Mouse (Mus musculus): ENCODE measurements at regions not wholly inside any gene's neighbourhood (a gene's known extent, or its start where the extent isn't known, plus 50 kb on each side); places are given as distances from the start of the nearest gene placed in this dataset.

DNA sequence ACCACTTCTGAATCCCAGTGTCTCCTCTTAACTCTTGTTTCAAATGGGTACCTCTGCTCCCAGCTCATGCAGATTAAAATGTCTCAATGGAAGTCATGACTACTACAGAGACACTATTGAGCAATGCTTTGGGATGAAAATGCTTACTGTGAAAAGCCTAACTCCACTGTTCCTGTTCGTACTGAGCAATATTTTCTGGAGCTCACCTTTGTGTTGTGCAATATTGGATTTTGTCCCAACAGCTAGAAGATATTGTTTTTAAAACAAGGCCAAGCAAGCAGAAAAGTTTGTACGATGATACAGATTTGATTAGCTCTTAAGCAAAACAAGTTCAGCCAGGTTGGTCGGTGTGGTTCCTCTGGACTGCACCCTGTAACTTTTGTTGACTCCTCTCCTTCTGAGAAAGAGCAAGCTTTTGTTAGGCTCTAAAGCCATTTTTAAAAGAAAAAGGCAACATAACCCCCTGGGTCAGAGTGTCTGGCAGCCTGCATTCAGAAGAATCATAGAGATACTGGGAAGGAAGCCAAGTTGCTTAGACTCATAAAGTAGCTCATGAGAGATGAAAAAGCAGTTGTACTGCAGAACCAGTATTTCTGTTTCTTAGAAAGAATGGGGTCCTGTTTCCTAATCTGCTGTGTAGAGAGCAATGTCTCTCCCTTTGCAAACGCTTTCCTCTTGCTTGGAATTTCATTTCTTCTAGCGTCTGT, 302.4 kb upstream of the Dach1 start:
- Histone ChIP-seq H3K36me3 (ENCODE audit: control insufficient read depth, insufficient read depth) (no peaks in the 10 kb centered on the region), H3K4me3 (ENCODE audit: low read depth, low read length) (no peak overlapping the region), H3K4me2 (ENCODE audit: low read depth, low read length) (no peak overlapping the region), H3K9ac (ENCODE audit: low read depth, low read length) (no peak overlapping the region), H3K4me1 (ENCODE audit: control insufficient read depth, low read depth, low read length) (no peaks in the 10 kb centered on the region), H3K9me3 (replicated peaks; ENCODE audit: control insufficient read depth, low read length) (no peaks in the 10 kb centered on the region), H3K27me3 (ENCODE audit: control insufficient read depth, insufficient read depth, low read depth, low read length) (no peaks in the 10 kb centered on the region), H3K27ac (ENCODE audit: low read length) (no peak overlapping the region)
- 54% methylated on average over 5 of the region's 5 CpGs for WGBS (ENCODE audit: insufficient replicate concordance)
- ATAC-seq (ENCODE audit: low read depth) = no peak

DNA sequence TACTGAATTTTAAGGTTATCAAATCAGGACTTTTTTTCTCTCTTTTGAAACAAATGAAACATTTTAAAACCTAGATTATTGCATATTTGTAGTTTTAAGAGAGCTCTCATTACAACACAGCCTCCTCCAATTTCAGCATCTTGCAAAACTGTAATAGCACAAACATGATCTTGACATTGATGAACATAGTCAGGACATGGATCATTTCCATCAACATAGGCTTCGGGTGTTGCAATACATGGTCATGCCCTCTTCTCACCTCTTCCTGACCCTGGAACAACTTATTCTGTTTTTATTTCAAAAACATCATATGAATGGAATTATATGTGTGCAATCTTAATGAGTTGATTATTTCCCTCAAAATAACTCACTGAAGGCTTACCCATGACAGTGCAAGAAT, 284.9 kb upstream of the Dach1 start:
- 58% methylated on average over 1 of the region's 1 CpGs for WGBS (ENCODE audit: insufficient replicate concordance)

DNA sequence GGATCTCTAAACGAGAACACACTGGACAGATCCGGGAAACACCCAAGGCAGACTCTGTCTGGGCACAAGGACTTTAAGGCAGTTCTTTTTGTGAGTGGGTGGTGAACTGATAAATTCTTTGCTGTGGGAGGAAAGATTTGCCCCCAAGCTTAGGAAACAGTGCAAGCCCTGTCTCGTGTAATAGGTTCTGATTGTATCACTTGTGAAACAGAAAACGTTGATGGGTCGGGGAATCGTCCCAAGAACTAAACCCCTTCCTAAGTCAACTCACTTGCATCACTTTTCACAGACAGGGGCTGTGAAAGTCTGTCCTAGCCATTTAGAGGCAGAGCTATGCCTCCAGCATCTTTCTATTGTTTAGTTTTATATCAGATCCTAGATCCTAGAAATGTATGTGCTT, 282.6 kb upstream of the Dach1 start:
- Histone ChIP-seq H3K9ac (ENCODE audit: low read depth, low read length) (no peak overlapping the region), H3K27me3 (ENCODE audit: control insufficient read depth, insufficient read depth, low read depth, low read length) (no peaks in the 10 kb centered on the region), H3K4me3 (ENCODE audit: low read depth, low read length) (no peak overlapping the region), H3K27ac (ENCODE audit: low read length) (no peak overlapping the region), H3K9me3 (replicated peaks; ENCODE audit: control insufficient read depth, low read length) (no peaks in the 10 kb centered on the region), H3K4me1 (ENCODE audit: control insufficient read depth, low read depth, low read length) (no peaks in the 10 kb centered on the region), H3K4me2 (ENCODE audit: low read depth, low read length) (no peak overlapping the region), H3K36me3 (ENCODE audit: control insufficient read depth, insufficient read depth) (no peaks in the 10 kb centered on the region)
- WGBS (ENCODE audit: insufficient replicate concordance) = 56% methylated on average over 6 of the region's 6 CpGs
- no peak for ATAC-seq (ENCODE audit: low read depth)

More for the DNA sequence above, 284.9 kb upstream of the Dach1 start:
- Histone ChIP-seq H3K4me2 (ENCODE audit: low read depth, low read length) (no peak overlapping the region), H3K27me3 (ENCODE audit: control insufficient read depth, insufficient read depth, low read depth, low read length) (no peaks in the 10 kb centered on the region), H3K27ac (ENCODE audit: low read length) (no peak overlapping the region), H3K4me3 (ENCODE audit: low read depth, low read length) (no peak overlapping the region), H3K9ac (ENCODE audit: low read depth, low read length) (no peak overlapping the region), H3K9me3 (replicated peaks; ENCODE audit: control insufficient read depth, low read length) (no peaks in the 10 kb centered on the region), H3K4me1 (ENCODE audit: control insufficient read depth, low read depth, low read length) (no peaks in the 10 kb centered on the region), H3K36me3 (ENCODE audit: control insufficient read depth, insufficient read depth) (no peaks in the 10 kb centered on the region)
- no peak for ATAC-seq (ENCODE audit: low read depth)

DNA sequence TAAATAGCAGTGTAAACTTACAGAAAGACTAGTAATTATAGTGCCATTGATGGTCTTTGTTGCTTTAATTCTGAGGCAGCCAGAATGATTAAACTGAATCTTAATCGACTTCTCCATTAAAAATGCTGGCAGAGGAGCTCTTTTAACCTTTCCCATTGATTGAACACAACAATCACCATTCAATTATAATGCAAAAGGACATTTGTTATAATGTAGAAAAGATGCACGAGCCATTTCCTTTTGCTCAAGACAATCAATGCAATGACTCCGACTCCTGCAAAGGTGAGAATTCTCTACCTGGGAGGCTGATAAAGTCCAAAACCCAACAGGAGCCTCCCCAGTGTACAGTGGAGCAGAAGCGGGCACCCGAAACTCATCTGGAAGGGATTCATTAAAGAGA, 280.0 kb upstream of the Dach1 start:
- Histone ChIP-seq H3K9me3 (replicated peaks; ENCODE audit: control insufficient read depth, low read length) (no peaks in the 10 kb centered on the region), H3K27ac (ENCODE audit: low read length) (no peak overlapping the region), H3K9ac (ENCODE audit: low read depth, low read length) (no peak overlapping the region), H3K4me1 (ENCODE audit: control insufficient read depth, low read depth, low read length) (no peaks in the 10 kb centered on the region), H3K27me3 (ENCODE audit: control insufficient read depth, insufficient read depth, low read depth, low read length) (no peaks in the 10 kb centered on the region), H3K36me3 (ENCODE audit: control insufficient read depth, insufficient read depth) (no peaks in the 10 kb centered on the region), H3K4me2 (ENCODE audit: low read depth, low read length) (no peak overlapping the region), H3K4me3 (ENCODE audit: low read depth, low read length) (no peak overlapping the region)
- ATAC-seq (ENCODE audit: low read depth) = no peak
- WGBS (ENCODE audit: insufficient replicate concordance) = 66% methylated on average over 5 of the region's 5 CpGs

DNA sequence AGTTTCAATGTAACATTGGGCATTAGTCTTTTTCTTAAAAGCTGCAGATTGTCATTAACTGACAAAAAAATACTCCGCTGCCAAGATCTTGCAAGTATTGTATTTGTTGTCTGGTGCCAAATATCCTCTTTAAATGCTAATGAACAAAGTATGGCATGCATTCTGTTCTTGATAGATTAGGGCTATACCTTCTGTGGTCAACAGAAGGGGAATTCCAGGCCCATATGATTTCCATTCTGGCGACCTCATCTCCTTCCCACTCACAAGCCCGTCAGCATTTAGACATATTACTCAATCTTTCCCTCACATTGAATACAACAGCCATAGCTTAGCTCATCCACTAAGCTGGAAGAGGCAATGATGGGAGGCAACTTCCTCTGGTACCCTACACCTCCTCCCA, 272.8 kb upstream of the Dach1 start:
- no peak for ATAC-seq (ENCODE audit: low read depth)
- H3K27me3 ChIP-seq (ENCODE audit: control insufficient read depth, insufficient read depth, low read depth, low read length) = no peaks in the 10 kb centered on the region
- H3K9ac ChIP-seq (ENCODE audit: low read depth, low read length) = no peak overlapping the region
- no peak overlapping the region for H3K4me2 ChIP-seq (ENCODE audit: low read depth, low read length)
- H3K27ac ChIP-seq (ENCODE audit: low read length) = no peak overlapping the region
- H3K9me3 ChIP-seq (replicated peaks; ENCODE audit: control insufficient read depth, low read length) = no peaks in the 10 kb centered on the region
- H3K36me3 ChIP-seq (ENCODE audit: control insufficient read depth, insufficient read depth) = no peaks in the 10 kb centered on the region
- H3K4me1 ChIP-seq (ENCODE audit: control insufficient read depth, low read depth, low read length) = no peaks in the 10 kb centered on the region
- 66% methylated on average over 3 of the region's 3 CpGs for WGBS (ENCODE audit: insufficient replicate concordance)
- no peak overlapping the region for H3K4me3 ChIP-seq (ENCODE audit: low read depth, low read length)

DNA sequence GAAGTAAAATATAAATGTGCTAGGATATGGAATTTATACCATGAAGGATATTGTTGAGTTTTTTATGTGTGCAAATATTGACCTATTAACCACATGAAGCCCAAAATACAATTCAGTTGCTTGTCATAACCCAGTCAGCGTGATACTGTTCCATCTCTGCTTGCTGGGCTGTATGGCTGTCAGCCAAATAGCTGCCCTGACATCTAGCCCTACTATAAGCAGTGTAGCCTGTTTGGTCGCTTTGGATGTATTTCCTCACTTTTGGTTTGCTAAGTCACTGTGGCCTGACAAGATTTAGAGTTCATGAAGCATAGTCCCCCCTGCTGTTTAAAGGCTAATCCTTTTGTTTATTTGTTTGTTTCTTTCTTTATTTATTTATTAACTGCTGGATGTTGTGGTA, 272.4 kb upstream of the Dach1 start:
- WGBS (ENCODE audit: insufficient replicate concordance) = 53% methylated on average over 2 of the region's 2 CpGs
- ATAC-seq (ENCODE audit: low read depth) = no peak
- no peaks in the 10 kb centered on the region for H3K27me3 ChIP-seq (ENCODE audit: control insufficient read depth, insufficient read depth, low read depth, low read length)

DNA sequence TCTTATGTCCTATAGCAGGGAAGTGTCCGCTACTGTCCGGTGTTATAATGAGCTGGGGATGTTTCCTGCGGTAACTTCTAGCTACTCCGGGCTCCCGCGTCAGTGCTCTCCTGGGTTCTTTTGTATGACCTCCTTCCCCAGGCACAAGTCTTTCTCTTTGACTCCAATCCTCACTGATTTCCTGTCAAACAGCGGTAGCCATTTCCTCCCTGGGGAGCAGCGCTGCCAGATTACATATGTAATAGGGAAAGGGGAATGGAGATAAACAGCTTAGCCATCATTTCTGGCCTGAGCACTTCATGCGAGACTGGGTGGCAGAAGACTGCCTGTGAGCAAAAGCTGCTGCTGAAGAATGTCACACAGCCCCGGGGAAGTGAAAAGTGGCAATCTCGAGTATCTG, 262.4 kb upstream of the Dach1 start:
- no peaks in the 10 kb centered on the region for H3K9me3 ChIP-seq (replicated peaks; ENCODE audit: control insufficient read depth, low read length)
- no peak overlapping the region for H3K4me3 ChIP-seq (ENCODE audit: low read depth, low read length)
- no peak overlapping the region for H3K4me2 ChIP-seq (ENCODE audit: low read depth, low read length)
- 45% methylated on average over 11 of the region's 11 CpGs for WGBS (ENCODE audit: insufficient replicate concordance)
- no peaks in the 10 kb centered on the region for H3K4me1 ChIP-seq (ENCODE audit: control insufficient read depth, low read depth, low read length)
- ATAC-seq (ENCODE audit: low read depth) = no peak
- H3K36me3 ChIP-seq (ENCODE audit: control insufficient read depth, insufficient read depth) = no peaks in the 10 kb centered on the region
- H3K9ac ChIP-seq (ENCODE audit: low read depth, low read length) = no peak overlapping the region
- no peaks in the 10 kb centered on the region for H3K27me3 ChIP-seq (ENCODE audit: control insufficient read depth, insufficient read depth, low read depth, low read length)
- H3K27ac ChIP-seq (ENCODE audit: low read length) = no peak overlapping the region

More for the DNA sequence above, 272.4 kb upstream of the Dach1 start:
- Histone ChIP-seq H3K4me2 (ENCODE audit: low read depth, low read length) (no peak overlapping the region), H3K9ac (ENCODE audit: low read depth, low read length) (no peak overlapping the region), H3K27ac (ENCODE audit: low read length) (no peak overlapping the region), H3K4me3 (ENCODE audit: low read depth, low read length) (no peak overlapping the region), H3K9me3 (replicated peaks; ENCODE audit: control insufficient read depth, low read length) (no peaks in the 10 kb centered on the region), H3K4me1 (ENCODE audit: control insufficient read depth, low read depth, low read length) (no peaks in the 10 kb centered on the region), H3K36me3 (ENCODE audit: control insufficient read depth, insufficient read depth) (no peaks in the 10 kb centered on the region)

DNA sequence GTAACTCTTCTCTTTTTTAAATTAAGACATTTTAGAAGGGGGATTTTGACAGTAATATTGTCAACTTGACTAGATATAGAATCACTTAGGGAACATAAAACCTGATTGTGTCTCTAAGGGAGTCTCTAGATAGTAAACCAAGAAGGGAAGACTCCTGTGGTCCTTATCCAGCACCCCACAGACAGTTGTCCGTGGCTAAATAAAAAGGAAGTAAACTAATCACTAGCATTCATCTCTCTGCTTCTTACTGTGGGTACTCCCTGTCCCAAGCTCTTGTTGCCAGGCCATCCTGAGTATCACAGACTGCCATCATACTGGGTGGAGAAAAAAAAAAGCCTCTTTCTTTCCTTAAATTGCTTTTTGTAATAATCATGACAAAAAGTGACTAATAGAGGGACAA, 248.2 kb upstream of the Dach1 start:
- no peak overlapping the region for H3K4me2 ChIP-seq (ENCODE audit: low read depth, low read length)
- no peak overlapping the region for H3K27ac ChIP-seq (ENCODE audit: low read length)
- no peaks in the 10 kb centered on the region for H3K4me1 ChIP-seq (ENCODE audit: control insufficient read depth, low read depth, low read length)
- no peaks in the 10 kb centered on the region for H3K36me3 ChIP-seq (ENCODE audit: control insufficient read depth, insufficient read depth)
- no peaks in the 10 kb centered on the region for H3K9me3 ChIP-seq (replicated peaks; ENCODE audit: control insufficient read depth, low read length)
- no peak overlapping the region for H3K4me3 ChIP-seq (ENCODE audit: low read depth, low read length)
- 0% methylated on average over 1 of the region's 1 CpGs for WGBS (ENCODE audit: insufficient replicate concordance)
- no peak overlapping the region for H3K9ac ChIP-seq (ENCODE audit: low read depth, low read length)
- ATAC-seq (ENCODE audit: low read depth) = no peak
- no peaks in the 10 kb centered on the region for H3K27me3 ChIP-seq (ENCODE audit: control insufficient read depth, insufficient read depth, low read depth, low read length)

DNA sequence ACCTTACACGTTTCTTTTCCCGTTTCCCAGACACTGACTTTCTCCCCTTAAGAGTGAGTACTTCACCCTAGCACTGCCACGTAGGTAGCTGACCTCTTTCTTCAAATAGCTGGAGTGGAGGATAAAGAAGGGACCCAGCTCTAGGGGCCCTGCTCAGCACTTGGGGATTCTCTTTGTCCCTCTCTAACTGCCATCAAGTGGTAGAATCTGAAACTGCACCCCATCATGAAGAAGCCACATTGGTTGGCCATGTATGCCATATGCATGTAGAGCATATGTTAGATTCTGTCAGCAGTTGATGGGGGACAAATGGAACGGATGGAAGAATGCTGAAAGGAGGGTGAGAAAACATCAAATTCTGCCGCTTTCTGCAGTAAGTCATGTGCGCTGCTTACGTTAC, 244.6 kb upstream of the Dach1 start:
- ATAC-seq (ENCODE audit: low read depth) = no peak
- H3K27me3 ChIP-seq (ENCODE audit: control insufficient read depth, insufficient read depth, low read depth, low read length) = no peaks in the 10 kb centered on the region
- H3K9me3 ChIP-seq (replicated peaks; ENCODE audit: control insufficient read depth, low read length) = no peaks in the 10 kb centered on the region
- no peaks in the 10 kb centered on the region for H3K4me1 ChIP-seq (ENCODE audit: control insufficient read depth, low read depth, low read length)
- H3K4me3 ChIP-seq (ENCODE audit: low read depth, low read length) = no peak overlapping the region
- H3K27ac ChIP-seq (ENCODE audit: low read length) = no peak overlapping the region
- H3K36me3 ChIP-seq (ENCODE audit: control insufficient read depth, insufficient read depth) = no peaks in the 10 kb centered on the region
- H3K4me2 ChIP-seq (ENCODE audit: low read depth, low read length) = no peak overlapping the region
- no peak overlapping the region for H3K9ac ChIP-seq (ENCODE audit: low read depth, low read length)
- 46% methylated on average over 7 of the region's 7 CpGs for WGBS (ENCODE audit: insufficient replicate concordance)
